Mouse (Mus musculus) limb, embryonic 14.5 days (tissue): Measurements from ENCODE around the gene Kdm1b. TPM values are rescaled to one million over a fixed set of nuclear protein-coding genes. Genes with fewer than 3 reads are reported as not detected.

ENCODE experiments used
- ATAC-seq: fragments of 200-750 bp; cut with Nextera tagmentation; 2 replicates; pipeline ENCODE4 v1.8.0; 2017; ENCODE audit warnings: low read depth, moderate number of reproducible peaks, moderate TSS enrichment; ENCODE audit not compliant: low FRiP score
- DNase-seq: peaks from one replicate; pipeline ENCODE4 v3.0.0-alpha.2; 2015; ENCODE audit warnings: low spot score
- H3K27ac ChIP-seq: fragments of 300-500 bp; sonication (generic); replicated peaks from 2 replicates; pipeline ENCODE4 v1.5.1; 2014; ENCODE audit warnings: low read depth, mild to moderate bottlenecking, low read length, moderate library complexity, mixed read lengths
- H3K27me3 ChIP-seq: fragments of 300-500 bp; sonication (generic); 2 replicates; pipeline ENCODE4 v1.6.1; 2014; ENCODE audit warnings: low read length, mixed read lengths; ENCODE audit not compliant: control insufficient read depth, insufficient read depth
- H3K36me3 ChIP-seq: fragments of 300-500 bp; sonication (generic); 2 replicates; pipeline ENCODE4 v1.6.1; 2014; ENCODE audit warnings: mild to moderate bottlenecking, low read length, moderate library complexity, mixed read lengths; ENCODE audit not compliant: control insufficient read depth, insufficient read depth
- H3K4me1 ChIP-seq: fragments of 300-500 bp; sonication (generic); 2 replicates; pipeline ENCODE4 v1.6.1; 2014; ENCODE audit warnings: antibody characterized with exemption, low read length, mixed read lengths; ENCODE audit not compliant: control insufficient read depth, insufficient read depth
- H3K4me2 ChIP-seq: fragments of 300-500 bp; sonication (generic); replicated peaks from 2 replicates; pipeline ENCODE4 v1.6.1; 2014; ENCODE audit warnings: low read depth, mild to moderate bottlenecking, low read length, moderate library complexity; ENCODE audit not compliant: severe bottlenecking
- H3K4me3 ChIP-seq: fragments of 300-500 bp; sonication (generic); replicated peaks from 2 replicates; pipeline ENCODE4 v1.5.1; 2014; ENCODE audit warnings: low read length
- H3K9ac ChIP-seq: fragments of 300-500 bp; sonication (generic); 2 replicates; pipeline ENCODE4 v1.6.1; 2014; ENCODE audit warnings: mild to moderate bottlenecking, low read depth, low read length, moderate library complexity; ENCODE audit not compliant: severe bottlenecking
- H3K9me3 ChIP-seq: fragments of 300-500 bp; sonication (generic); 2 replicates; pipeline ENCODE4 v1.6.1; 2016; ENCODE audit warnings: low read length; ENCODE audit not compliant: control insufficient read depth
- POLR2A ChIP-seq: fragments of 200-500 bp; IDR thresholded peaks from 2 replicates; pipeline ENCODE4 v1.8.0; 2012; ENCODE audit warnings: inconsistent platforms, mild to moderate bottlenecking, moderate library complexity, borderline replicate concordance; ENCODE audit not compliant: insufficient read depth, insufficient read length; ENCODE audit errors: extremely low read depth
- WGBS: fragments of 180-500 bp; shearing (Covaris S2); extraction: QIAGEN DNeasy Blood & Tissue Kit; methylation state at CpG from one replicate; pipeline ENCODE4 v1.1.7; 2014; 5-methylcytosine and 5-hydroxymethylcytosine counted together
- polyA plus RNA-seq, 2 experiments: library from polyadenylated mRNA; depleted of rRNA in 1 of 2; stranded (reverse) in 1 of 2; unstranded in 1 of 2; fragments of >200 nt; fragmentation: Nextera tagmentation in 1 of 2; extraction: Ambion mirVana in 1 of 2; gene quantifications; 2 replicates each; pipeline versions ENCODE4 v1.2.1 to v1.2.3; 2012 to 2014

Kdm1b gene
- polyA plus RNA-seq, 2 experiments, result 10.8 to 12.8 TPM

GRCm38 (mm10) chr13:47030376-47031107 is 12.8 kb upstream of the Kdm1b start:
- no peak for TF ChIP-seq POLR2A
- WGBS, result 76% methylated on average over 17 of the region's 17 CpGs
- no peaks in the 10 kb centered on the region for H3K27me3 ChIP-seq
- ATAC-seq (no peak), DNase-seq (no peak)
- no peak overlapping the region for H3K27ac ChIP-seq
- no peak overlapping the region for H3K4me3 ChIP-seq
- H3K4me1 ChIP-seq, result no peaks in the 10 kb centered on the region
- no peak overlapping the region for H3K4me2 ChIP-seq
- no peaks in the 10 kb centered on the region for H3K36me3 ChIP-seq
- H3K9me3 ChIP-seq, result no peaks in the 10 kb centered on the region
- no peak overlapping the region for H3K9ac ChIP-seq

- 89% methylated on average over 4 of the region's 4 CpGs for WGBS
- Histone ChIP-seq H3K4me3 (no peak overlapping the region), H3K27me3 (no peaks in the 10 kb centered on the region), H3K9me3 (no peaks in the 10 kb centered on the region), H3K4me2 (no peak overlapping the region), H3K9ac (no peak overlapping the region), H3K36me3 (0 out of 2 replicates have a peak, but pooled peaks cover 3% of the 10 kb centered on the region), H3K4me1 (no peaks in the 10 kb centered on the region), H3K27ac (no peak overlapping the region)
- no peak for DNase-seq
- no peak for ATAC-seq
- TF ChIP-seq POLR2A, result no peak
These were observed 9.7 kb upstream of the Kdm1b start for GRCm38 (mm10) chr13:47033602-47034001.

GRCm38 (mm10) chr13:47037946-47038345 is 5.4 kb upstream of the Kdm1b start:
- WGBS, result 88% methylated on average over 6 of the region's 6 CpGs
- H3K4me3 ChIP-seq, result no peak overlapping the region
- ATAC-seq, result no peak
- no peak for DNase-seq
- no peaks in the 10 kb centered on the region for H3K4me1 ChIP-seq
- no peak overlapping the region for H3K4me2 ChIP-seq
- TF ChIP-seq POLR2A, result no peak
- no peak overlapping the region for H3K27ac ChIP-seq
- H3K36me3 ChIP-seq, result 0 out of 2 replicates have a peak, but pooled peaks cover 3% of the 10 kb centered on the region
- H3K9me3 ChIP-seq, result no peaks in the 10 kb centered on the region
- H3K27me3 ChIP-seq, result no peaks in the 10 kb centered on the region
- no peak overlapping the region for H3K9ac ChIP-seq

GRCm38 (mm10) chr13:47040061-47040460 is 3.2 kb upstream of the Kdm1b start:
- ATAC-seq (no peak), DNase-seq (no peak)
- 0 out of 2 replicates have a peak, but pooled peaks cover 3% of the 10 kb centered on the region for H3K36me3 ChIP-seq
- 88% methylated on average over 5 of the region's 5 CpGs for WGBS
- H3K4me3 ChIP-seq, result no peak overlapping the region
- H3K9ac ChIP-seq, result no peak overlapping the region
- H3K9me3 ChIP-seq, result no peaks in the 10 kb centered on the region
- no peak overlapping the region for H3K27ac ChIP-seq
- TF ChIP-seq POLR2A, result no peak
- no peak overlapping the region for H3K4me2 ChIP-seq
- H3K27me3 ChIP-seq, result no peaks in the 10 kb centered on the region
- H3K4me1 ChIP-seq, result peaks cover 7% of the 10 kb centered on the region; the same call in 1 of the 2 replicates

GRCm38 (mm10) chr13:47042024-47042633 is 1.2 kb upstream of the Kdm1b start:
- H3K4me2 ChIP-seq, result peak overlapping the region; percentile 97
- no peak for ATAC-seq
- H3K4me3 ChIP-seq, result peak overlapping the region; percentile 63; the same call in 1 of the 2 replicates
- peaks cover 10% of the 10 kb centered on the region; the same call in 1 of the 2 replicates for H3K4me1 ChIP-seq
- H3K27ac ChIP-seq, result peak overlapping the region; percentile 46; the same call in 1 of the 2 replicates
- 0 out of 2 replicates have a peak, but pooled peaks cover 3% of the 10 kb centered on the region for H3K36me3 ChIP-seq
- WGBS, result 52% methylated on average over 8 of the region's 8 CpGs
- H3K27me3 ChIP-seq, result no peaks in the 10 kb centered on the region
- H3K9ac ChIP-seq, result no peak overlapping the region
- no peak for DNase-seq
- no peaks in the 10 kb centered on the region for H3K9me3 ChIP-seq
- no peak for TF ChIP-seq POLR2A
